Mouse (Mus musculus) embryonic fibroblast, embryonic 13.5 days (primary cell): ENCODE measurements around the gene Fam171a1. TPM values are rescaled to one million over a fixed set of nuclear protein-coding genes. Genes with fewer than 3 reads are reported as not detected.

Source experiments
- H3K27ac ChIP-seq: 2 replicates; pipeline ENCODE4 v1.5.1; 2012; ENCODE audit warnings: low read length, control low read depth, inconsistent platforms; ENCODE audit not compliant: insufficient read depth
- H3K4me1 ChIP-seq: 2 replicates; pipeline ENCODE4 v1.6.1; 2011; ENCODE audit warnings: low read length; ENCODE audit not compliant: control insufficient read depth, insufficient read depth
- H3K4me3 ChIP-seq: 2 replicates; pipeline ENCODE4 v1.5.1; 2011; ENCODE audit warnings: mild to moderate bottlenecking, control low read depth, low read length; ENCODE audit not compliant: insufficient read depth
- CTCF ChIP-seq: IDR thresholded peaks from 2 replicates; pipeline ENCODE4 v1.5.1; 2011; ENCODE audit warnings: mild to moderate bottlenecking, control low read depth, low read length, moderate library complexity, borderline replicate concordance; ENCODE audit not compliant: insufficient read depth
- POLR2A ChIP-seq: IDR thresholded peaks from 2 replicates; pipeline ENCODE4 v1.6.1; 2011; ENCODE audit warnings: low read depth, mild to moderate bottlenecking, control low read depth, low read length, moderate library complexity
- polyA plus RNA-seq: library from polyadenylated mRNA; stranded (reverse); fragments of >200 nt; gene quantifications from 2 replicates; pipeline ENCODE4 v1.2.4, GENCODE M21; 2011; ENCODE audit warnings: low read depth; ENCODE audit not compliant: missing spikeins, insufficient read length

Fam171a1 gene
- polyA plus RNA-seq, 1 experiment, result 25.9 TPM

DNA sequence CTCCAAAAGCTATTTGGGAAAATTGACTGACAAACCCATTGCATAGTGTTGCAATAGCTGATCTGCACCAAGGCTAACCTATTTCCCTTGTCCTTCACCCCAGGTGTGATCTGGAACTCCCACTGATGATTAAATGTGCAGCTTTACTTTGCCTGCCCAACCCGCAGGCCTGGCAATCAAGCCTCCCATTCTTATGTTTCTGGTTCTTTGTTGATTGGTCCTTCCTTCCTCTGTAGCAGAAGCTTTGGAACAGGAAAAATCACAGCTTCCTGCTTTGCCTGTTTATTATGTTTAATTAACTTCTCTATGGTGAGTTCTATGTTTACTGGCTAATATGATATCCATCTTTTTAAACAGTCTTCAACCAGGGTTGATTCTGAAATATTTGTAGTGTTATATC, 5.2 kb upstream of the Fam171a1 start:
- no peak overlapping the region for H3K27ac ChIP-seq
- no peak for TF ChIP-seq CTCF
- no peak for TF ChIP-seq POLR2A
- no peak overlapping the region for H3K4me3 ChIP-seq
- no peaks in the 10 kb centered on the region; the same call in 1 of the 2 replicates for H3K4me1 ChIP-seq

- no peak overlapping the region for H3K27ac ChIP-seq
- H3K4me3 ChIP-seq, result peak overlapping the region; percentile 31
- peaks cover 3% of the 10 kb centered on the region for H3K4me1 ChIP-seq
- TF ChIP-seq POLR2A (no peak), CTCF (no peak)
These were observed 3.8 kb downstream of the Fam171a1 start for GRCm38 (mm10) chr2:3117855-3118202.

- TF ChIP-seq CTCF (peak; percentile 49), POLR2A (peak; percentile 45)
- H3K4me1 ChIP-seq, result peaks cover 3% of the 10 kb centered on the region
- H3K27ac ChIP-seq, result peak overlapping the region; percentile 47; the same call in 1 of the 2 replicates
- peak overlapping the region; percentile 90 for H3K4me3 ChIP-seq
These were observed 4.3 kb downstream of the Fam171a1 start for GRCm38 (mm10) chr2:3118203-3118941.

DNA sequence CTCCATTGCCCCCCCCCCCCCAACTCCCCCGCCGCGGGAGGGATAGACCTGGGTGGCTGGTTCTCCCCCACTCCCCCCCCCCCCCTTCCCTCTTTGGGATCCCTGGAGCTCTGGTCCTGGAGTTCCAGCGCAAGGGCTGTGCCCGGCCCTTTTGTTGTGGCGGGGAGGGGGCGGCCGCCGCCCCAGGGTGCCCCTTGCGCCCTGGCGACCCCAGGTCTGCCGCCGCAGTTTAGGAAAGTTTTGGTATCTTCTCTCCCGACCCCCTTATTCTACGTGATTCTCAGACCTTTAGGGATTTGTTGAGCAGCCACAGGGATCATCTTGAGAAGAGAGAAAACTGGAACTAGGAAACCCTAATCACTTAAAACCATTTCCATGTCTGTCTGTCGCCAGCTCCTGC, 4.9 kb downstream of the Fam171a1 start:
- peak overlapping the region; percentile 90 for H3K4me3 ChIP-seq
- TF ChIP-seq CTCF (no peak), POLR2A (no peak)
- no peak overlapping the region for H3K27ac ChIP-seq
- peaks cover 5% of the 10 kb centered on the region; the same call in 1 of the 2 replicates for H3K4me1 ChIP-seq

GRCm38 (mm10) chr2:3119371-3119935, 5.4 kb downstream of the Fam171a1 start:
- Histone ChIP-seq H3K27ac (no peak overlapping the region), H3K4me1 (peaks cover 5% of the 10 kb centered on the region; the same call in 1 of the 2 replicates), H3K4me3 (peak overlapping the region; percentile 90)
- TF ChIP-seq POLR2A, result no peak
- TF ChIP-seq CTCF, result no peak

DNA sequence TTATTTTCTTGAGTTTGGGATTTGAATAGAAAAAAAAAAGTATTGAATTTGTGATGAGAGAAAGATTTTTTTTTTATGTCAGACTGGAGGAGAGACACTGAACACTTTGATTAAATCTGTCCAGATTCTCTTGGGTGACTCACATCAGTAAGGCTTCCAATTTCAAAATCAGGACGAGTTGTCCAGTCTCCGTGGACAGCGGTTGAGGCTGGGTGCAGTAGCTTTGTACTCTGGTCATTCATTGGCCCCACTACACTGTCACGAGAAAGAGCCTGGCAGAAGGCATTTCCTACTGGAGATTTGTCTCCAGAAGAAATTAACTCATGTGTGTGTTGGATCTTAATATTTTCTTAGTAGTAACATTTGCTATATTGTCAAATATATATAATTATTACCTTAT, 8.5 kb downstream of the Fam171a1 start:
- Histone ChIP-seq H3K27ac (no peak overlapping the region), H3K4me3 (no peak overlapping the region), H3K4me1 (peaks cover 5% of the 10 kb centered on the region; the same call in 1 of the 2 replicates)
- TF ChIP-seq CTCF (no peak), POLR2A (no peak)

DNA sequence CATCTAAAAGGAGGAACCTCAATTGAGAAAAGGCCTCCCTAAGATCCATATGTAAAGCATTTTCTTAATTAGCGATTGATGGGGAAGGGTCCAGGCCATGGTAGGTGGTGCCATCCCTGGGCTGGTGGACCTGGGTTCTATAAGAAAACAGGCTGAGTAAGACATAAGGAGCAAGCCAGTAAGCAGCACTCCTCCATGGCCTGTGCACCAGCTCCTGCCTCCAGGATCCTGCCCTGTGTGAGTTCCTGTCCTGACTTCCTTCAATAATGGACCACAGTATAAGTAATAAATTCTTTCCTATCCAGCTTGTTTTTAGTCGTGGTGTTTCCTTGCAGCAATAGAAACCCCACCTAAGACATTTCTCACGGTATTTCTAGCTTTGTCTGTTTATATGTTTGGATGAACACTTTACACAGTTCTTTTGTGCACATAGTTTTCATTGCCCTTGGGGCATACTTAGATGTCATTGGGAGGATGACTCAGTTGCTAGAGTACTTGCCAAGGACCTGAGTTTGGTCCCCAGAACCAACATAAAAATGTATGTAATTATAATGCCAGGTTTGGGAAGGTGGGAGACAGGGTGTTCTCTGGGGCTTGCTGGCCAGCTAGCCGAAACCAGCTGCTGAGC, 13.3 kb downstream of the Fam171a1 start:
- no peak for TF ChIP-seq CTCF
- TF ChIP-seq POLR2A, result no peak
- Histone ChIP-seq H3K27ac (no peak overlapping the region), H3K4me3 (no peak overlapping the region), H3K4me1 (peaks cover 5% of the 10 kb centered on the region; the same call in 1 of the 2 replicates)

GRCm38 (mm10) chr2:3128344-3128871, 14.4 kb downstream of the Fam171a1 start:
- H3K27ac ChIP-seq, result no peak overlapping the region
- peaks cover 5% of the 10 kb centered on the region for H3K4me1 ChIP-seq
- no peak overlapping the region for H3K4me3 ChIP-seq
- TF ChIP-seq CTCF (no peak), POLR2A (no peak)

DNA sequence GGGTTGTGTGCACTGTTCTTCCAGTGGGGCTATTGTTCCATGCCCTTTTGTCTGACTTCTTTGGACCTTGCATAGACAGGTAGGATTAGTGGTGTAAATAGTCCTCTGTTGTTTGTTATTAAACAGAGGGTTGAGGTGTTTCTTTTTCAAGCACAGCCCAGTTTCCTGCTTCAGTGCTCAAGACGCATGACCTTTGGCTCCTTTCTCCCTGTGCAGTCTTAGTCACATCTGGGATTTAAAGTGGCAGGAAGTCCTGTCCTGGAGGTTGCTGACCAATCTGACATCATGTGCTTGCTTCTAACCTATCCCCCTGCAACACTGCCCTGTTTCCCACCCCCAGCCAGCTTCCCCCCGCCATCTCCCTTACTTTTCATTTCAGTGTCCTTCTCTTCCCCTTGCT, 14.9 kb downstream of the Fam171a1 start:
- peaks cover 3% of the 10 kb centered on the region for H3K4me1 ChIP-seq
- no peak overlapping the region for H3K27ac ChIP-seq
- no peak overlapping the region for H3K4me3 ChIP-seq
- TF ChIP-seq POLR2A, result no peak
- TF ChIP-seq CTCF, result no peak
